Mouse (Mus musculus) gastrocnemius, postnatal 14 days (tissue): ENCODE measurements around the gene Gdpd4. TPM values are rescaled to one million over a fixed set of nuclear protein-coding genes. Genes with fewer than 3 reads are reported as not detected.

Experiments used
- DNase-seq: peaks from one replicate; pipeline ENCODE4 v3.0.0; 2021; ENCODE audit warnings: mixed read lengths
- intact Hi-C: fragments of 180-260 bp; cut with DNase I; formaldehyde crosslinking; loops from one replicate; pipeline ENCODE4 v1.15.1; 2025; ENCODE audit warnings: low total_unique reads
- total RNA-seq, 2 experiments: library from RNA; stranded (reverse); gene quantifications; 2 replicates each; pipeline ENCODE4 v1.2.3; 2021

Gene Gdpd4
- total RNA-seq, 2 experiments from 2014 or later, result 0.07 to 0.08 TPM

DNA sequence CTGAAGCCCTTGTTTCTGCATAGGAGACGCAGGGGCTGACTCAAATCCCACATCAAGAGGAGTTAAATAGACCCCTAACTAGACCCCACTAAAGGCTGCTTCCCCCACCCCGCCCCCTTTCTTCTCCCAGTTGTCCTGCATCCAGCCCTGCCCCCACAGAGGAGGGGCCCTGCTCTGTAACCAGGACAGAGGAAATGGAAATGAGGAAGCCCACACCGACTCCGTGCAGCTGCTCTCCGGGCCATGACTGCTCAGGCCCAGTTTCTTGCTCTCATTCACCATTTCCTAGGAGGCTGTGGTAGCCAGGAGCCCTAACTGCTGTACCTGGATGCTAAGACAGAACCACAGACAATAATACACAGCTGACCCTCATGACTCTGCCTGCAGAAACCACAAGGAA is 162.6 kb downstream of the Gdpd4 start:
- intact Hi-C loops, result no loop called here
- DNase-seq, result no peak

GRCm38 (mm10) chr7:98084541-98085293 is 165.0 kb downstream of the Gdpd4 start:
- intact Hi-C loops, result no loop called here

DNA sequence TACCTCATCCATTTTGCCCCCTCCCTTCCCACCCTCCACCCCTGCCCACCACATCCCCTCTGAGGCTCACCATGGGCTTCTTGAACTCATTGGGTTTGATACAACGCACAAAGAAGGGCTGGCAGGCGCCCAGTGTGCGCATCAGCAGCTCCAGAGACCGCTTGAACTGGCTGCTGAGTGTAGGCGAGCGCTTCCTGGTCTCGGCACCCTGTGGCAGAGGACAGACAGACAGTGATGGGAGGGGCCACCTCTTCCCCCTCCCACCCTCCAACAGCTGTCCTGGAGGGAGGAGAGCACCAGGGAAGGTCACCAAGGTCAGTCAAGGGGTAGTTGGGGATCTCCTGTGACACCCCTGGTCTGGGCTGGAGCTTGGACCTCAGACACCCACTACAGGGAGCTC is 165.6 kb downstream of the Gdpd4 start:
- intact Hi-C loops, result no loop called here
- DNase-seq, result no peak

More at GRCm38 (mm10) chr7:98084541-98085293, 165.0 kb downstream of the Gdpd4 start:
- no peak for DNase-seq

- DNase-seq, result no peak
- intact Hi-C loops, result no loop called here
Measured at GRCm38 (mm10) chr7:98086346-98086745, 166.6 kb downstream of the Gdpd4 start.

- DNase-seq, result no peak
- intact Hi-C loops, result no loop called here
Measured at GRCm38 (mm10) chr7:98095852-98096251, 176.1 kb downstream of the Gdpd4 start.

GRCm38 (mm10) chr7:98097557-98097956 is 177.8 kb downstream of the Gdpd4 start:
- DNase-seq, result no peak
- intact Hi-C loops, result no loop called here

Other genes starting within 250 kb of the Gdpd4 start
- 10 to 100 TPM; 33.3 to 39.2 TPM for gene Clns1a, start 223.3 kb upstream of the Gdpd4 start, total RNA-seq
- 1 to 10 TPM; 1.6 to 1.8 TPM for gene Aqp11, start 181.7 kb upstream of the Gdpd4 start, total RNA-seq
- gene Pak1, start 131.4 kb upstream of the Gdpd4 start, total RNA-seq, result 100 to 1,000 TPM; 106 to 120 TPM
- 1 to 10 TPM; 4.6 to 5.4 TPM for gene Myo7a, start 199.6 kb downstream of the Gdpd4 start, total RNA-seq
- under 1 TPM in 1 of 2 experiments, not detected in 1; 0.13 TPM for gene Omp, start 225.5 kb downstream of the Gdpd4 start, total RNA-seq